Mouse (Mus musculus): ENCODE measurements around the gene Noxo1.
"Not testable (repeated sequence)": the region's sequence is repeated elsewhere in the genome, so short reads cannot be mapped to it uniquely, and the experiment has no call there.

Noxo1 gene

GRCm38 (mm10) chr17:24696011-24696697 lies at the start of gene Noxo1, which contains the start of gene Gfer:
Gene Noxo1 (plus strand): TSS chr17:24696234.
Gene Gfer (minus strand): TSS chr17:24696156.
- DNase-seq: peak; percentile 88

GRCm38 (mm10) chr17:24646381-24646780 lies 49.7 kb upstream of the Noxo1 start:
- DNase-seq: no peak

GRCm38 (mm10) chr17:24647493-24647892 lies 48.5 kb upstream of the Noxo1 start:
- no peak for DNase-seq

GRCm38 (mm10) chr17:24648731-24649377 lies 47.2 kb upstream of the Noxo1 start:
- DNase-seq: no peak

GRCm38 (mm10) chr17:24649581-24650069 lies 46.4 kb upstream of the Noxo1 start:
- peak; percentile 20 for DNase-seq

GRCm38 (mm10) chr17:24650070-24650616 lies 45.9 kb upstream of the Noxo1 start, which contains the start of gene Slc9a3r2:
Gene Slc9a3r2 (minus strand): TSS chr17:24650327.
- peak; percentile 36 for DNase-seq

- DNase-seq: no peak
Observed at GRCm38 (mm10) chr17:24650766-24651165, 45.3 kb upstream of the Noxo1 start.

GRCm38 (mm10) chr17:24651835-24652234 lies 44.2 kb upstream of the Noxo1 start:
- no peak for DNase-seq

- DNase-seq: peak; percentile 76
Observed at GRCm38 (mm10) chr17:24653967-24654710, 41.9 kb upstream of the Noxo1 start.

GRCm38 (mm10) chr17:24654969-24655368 lies 41.1 kb upstream of the Noxo1 start:
- DNase-seq: no peak

- no peak for DNase-seq
Observed at GRCm38 (mm10) chr17:24658017-24658758, 37.8 kb upstream of the Noxo1 start, which contains the start of gene Npw. Gene Npw (minus strand): TSS chr17:24658457.

- not testable (repeated sequence) for DNase-seq
Observed at GRCm38 (mm10) chr17:24667011-24667410, 29.0 kb upstream of the Noxo1 start.

GRCm38 (mm10) chr17:24667416-24667815 lies 28.6 kb upstream of the Noxo1 start:
- DNase-seq: peak; percentile 68

GRCm38 (mm10) chr17:24669214-24669544 lies 26.9 kb upstream of the Noxo1 start:
- not testable (repeated sequence) for DNase-seq

GRCm38 (mm10) chr17:24669545-24670245 lies 26.3 kb upstream of the Noxo1 start, which contains the start of gene Zfp598:
Gene Zfp598 (plus strand): TSS chr17:24669687.
- DNase-seq: peak; percentile 97

- no peak for DNase-seq
Observed at GRCm38 (mm10) chr17:24670246-24670844, 25.7 kb upstream of the Noxo1 start.

- DNase-seq: no peak
Observed at GRCm38 (mm10) chr17:24671346-24671745, 24.7 kb upstream of the Noxo1 start.

GRCm38 (mm10) chr17:24672141-24672540 lies 23.9 kb upstream of the Noxo1 start:
- DNase-seq: no peak

GRCm38 (mm10) chr17:24674277-24674676 lies 21.8 kb upstream of the Noxo1 start:
- DNase-seq: no peak

GRCm38 (mm10) chr17:24676187-24676586 lies 19.8 kb upstream of the Noxo1 start:
- DNase-seq: peak; percentile 74

GRCm38 (mm10) chr17:24676877-24677276 lies 19.2 kb upstream of the Noxo1 start:
- no peak for DNase-seq
